Comparison of ENCODE assay signal across 8 mouse cellular contexts in the genomic region with DNA sequence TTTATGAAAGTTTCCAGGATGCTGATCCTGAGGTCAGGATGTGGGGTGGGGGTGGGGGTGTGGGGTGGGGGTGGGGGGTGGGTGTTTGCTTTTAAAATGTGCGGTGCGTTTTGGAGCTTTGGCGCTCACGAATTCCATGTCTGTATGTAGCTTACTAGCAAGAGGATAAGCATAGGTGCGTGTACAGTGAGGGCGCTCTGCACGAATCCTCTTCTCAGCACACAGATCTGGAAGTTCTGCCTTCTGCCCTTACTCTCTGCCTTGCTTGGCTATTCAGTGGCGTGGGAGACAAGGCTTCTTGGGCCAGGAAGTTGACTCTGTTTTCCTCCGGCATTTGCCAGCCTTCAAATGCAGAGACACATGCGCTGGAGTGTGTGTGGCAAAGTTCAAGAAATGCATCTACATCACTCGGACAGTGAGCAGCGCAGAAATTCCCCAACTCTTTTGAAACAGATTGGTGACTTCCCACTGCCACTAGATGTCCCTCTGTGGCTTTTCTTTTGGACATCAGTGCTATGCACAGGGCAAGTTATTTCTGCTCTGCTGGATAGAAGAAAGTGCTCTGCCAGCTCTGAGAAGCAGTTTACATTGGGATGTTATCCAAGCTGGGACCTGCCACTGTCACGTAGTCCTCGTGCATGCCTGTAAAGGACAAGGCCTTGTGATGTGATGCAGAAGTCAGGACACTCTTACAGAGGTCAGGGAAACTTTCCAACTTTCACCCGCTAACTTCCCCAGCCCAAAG. TPM values are rescaled to one million over a fixed set of nuclear protein-coding genes. Genes with fewer than 3 reads are reported as not detected.
A peak's percentile ranks its signal among the peaks of the same experiment; 100 is the strongest.
DNase-seq lines count a peak whose midpoint lies in the region; ATAC-seq and TF ChIP-seq lines count a peak whose summit lies in the region.

No protein-coding gene starts in this region.

- DNase-seq in ovary, postnatal 14 days (ENCODE audit: low spot score), result peak; percentile 25
- DNase-seq in ovary, postnatal 36 days (ENCODE audit: low spot score), result no peak
- peak; percentile 19 to 21 for DNase-seq in frontal cortex, postnatal 10 days (ENCODE audit: low spot score in 2 of 2)
- DNase-seq in retina, postnatal 7 days (ENCODE audit: low read depth, low spot score), result peak; percentile 29
- no peak for DNase-seq in urinary bladder, adult 18-20 months (ENCODE audit: low spot score in 2 of 2)

- no peak for ATAC-seq in intestine, postnatal 0 days
- ATAC-seq in liver, embryonic 15.5 days (ENCODE audit: insufficient read depth), result peak; percentile 18; the same call in 1 of the 2 replicates
- no peak for ATAC-seq in erythroid progenitor cell, adult 5-6 weeks (replicated peaks; ENCODE audit: low FRiP score, poor library complexity, severe bottlenecking)

- no peaks in the 10 kb centered on the region for H3K9me3 ChIP-seq in intestine, postnatal 0 days (ENCODE audit: control insufficient read depth)
- no peaks in the 10 kb centered on the region for H3K9me3 ChIP-seq in liver, embryonic 15.5 days (replicated peaks)

- H3K27ac ChIP-seq in intestine, postnatal 0 days (ENCODE audit: low read depth, low read length), result no peak overlapping the region
- no peak overlapping the region for H3K27ac ChIP-seq in liver, embryonic 15.5 days (replicated peaks)

- WGBS in intestine, postnatal 0 days, result 52% methylated on average over 15 of the region's 15 CpGs
- 53% methylated on average over 15 of the region's 15 CpGs for WGBS in liver, embryonic 15.5 days (ENCODE audit: insufficient replicate concordance)

- no peaks in the 10 kb centered on the region for H3K4me1 ChIP-seq in intestine, postnatal 0 days (replicated peaks; ENCODE audit: control insufficient read depth, insufficient read depth, low read length)
- H3K4me1 ChIP-seq in liver, embryonic 15.5 days (replicated peaks), result no peaks in the 10 kb centered on the region

- no peak overlapping the region for H3K4me2 ChIP-seq in intestine, postnatal 0 days (replicated peaks; ENCODE audit: low read depth)
- no peak overlapping the region for H3K4me2 ChIP-seq in liver, embryonic 15.5 days

- H3K9ac ChIP-seq in intestine, postnatal 0 days (ENCODE audit: low read depth, low read length), result no peak overlapping the region
- no peak overlapping the region for H3K9ac ChIP-seq in liver, embryonic 15.5 days

- no peak overlapping the region for H3K4me3 ChIP-seq in intestine, postnatal 0 days (ENCODE audit: low read depth, low read length)
- H3K4me3 ChIP-seq in liver, embryonic 15.5 days (replicated peaks), result no peak overlapping the region

- peak; percentile 83 for TF ChIP-seq CTCF in intestine, postnatal 0 days (IDR thresholded peaks at IDR 0.05; ENCODE audit: low read depth)

- no peaks in the 10 kb centered on the region for H3K36me3 ChIP-seq in intestine, postnatal 0 days (ENCODE audit: control insufficient read depth, insufficient read depth)
- no peaks in the 10 kb centered on the region for H3K36me3 ChIP-seq in liver, embryonic 15.5 days (replicated peaks)

- no peaks in the 10 kb centered on the region for H3K27me3 ChIP-seq in intestine, postnatal 0 days (replicated peaks; ENCODE audit: control insufficient read depth, insufficient read depth, low read length)
- H3K27me3 ChIP-seq in liver, embryonic 15.5 days, result no peaks in the 10 kb centered on the region

RNA-seq across cellular contexts. Expression of gene Mgst1, which starts 31.5 kb away (rescaled TPM):
- 781 and 782 TPM in 2 replicates for polyA plus RNA-seq in intestine, postnatal 0 days (2015; fragmentation: Nextera tagmentation; extraction: Ambion mirVana)
- 404 and 429 TPM in 2 replicates for polyA plus RNA-seq in liver, embryonic 15.5 days (2015; fragmentation: Nextera tagmentation; extraction: Ambion mirVana)
- total RNA-seq in erythroid progenitor cell, adult 5-6 weeks (2015; ENCODE audit: low replicate concordance), result 62.5 and 81.4 TPM in 2 replicates
- total RNA-seq in erythroid progenitor cell, adult 5-6 weeks (2017; ENCODE audit: low replicate concordance), result 52.4 and 78.9 TPM in 2 replicates

Comparison
In these comparisons a context has a peak if more than half of its experiments do, and no peak if none do; other contexts are left out.
1. DNase-seq: peak in ovary, postnatal 14 days (single experiment), frontal cortex, postnatal 10 days (2 of 2) and retina, postnatal 7 days (single experiment); none in ovary, postnatal 36 days (single experiment) and urinary bladder, adult 18-20 months (0 of 2).